Mouse (Mus musculus): Measurements from ENCODE around the gene Nptxr. TPM values are rescaled to one million over a fixed set of nuclear protein-coding genes. Genes with fewer than 3 reads are reported as not detected.

Gene Nptxr
- polyA plus RNA-seq, 2 experiments = 0.09 to 0.11 TPM

DNA sequence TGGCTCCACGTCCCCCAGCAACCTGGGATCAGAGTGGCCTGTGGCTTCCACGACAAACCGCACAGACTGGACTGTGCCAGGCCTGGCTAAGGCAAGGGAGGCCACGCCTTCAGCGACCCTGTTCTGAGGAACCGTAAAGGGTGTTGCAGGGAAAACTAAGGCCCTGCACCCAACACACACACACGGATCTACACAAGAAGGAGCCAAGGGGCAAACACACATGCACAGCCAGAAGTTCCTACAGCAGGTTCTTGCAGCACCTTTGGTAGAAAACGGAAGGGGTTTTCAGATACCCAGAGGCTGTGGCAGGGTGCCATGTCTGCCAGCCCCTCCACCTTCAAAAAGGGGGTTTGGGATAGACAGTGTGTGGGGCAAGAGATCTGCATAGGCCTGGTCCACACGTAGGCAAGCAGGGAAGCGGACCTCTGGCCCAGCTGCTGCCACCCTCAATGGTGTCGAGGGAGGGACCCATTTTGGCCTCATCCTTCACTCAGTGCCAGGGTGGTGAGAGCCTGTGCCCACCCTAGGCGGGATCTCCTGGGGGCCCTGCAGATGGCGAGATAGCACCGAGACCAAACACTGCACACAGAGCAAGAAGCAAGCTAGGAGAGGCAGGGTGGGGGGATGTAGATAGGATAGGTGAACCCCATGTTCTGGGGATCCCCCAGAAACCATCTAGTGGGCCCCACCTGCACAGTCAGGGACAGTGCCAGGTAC is 22.7 kb upstream of the Nptxr start:
- TF ChIP-seq CTCF (IDR thresholded peaks at IDR 0.05; ENCODE audit: low read depth) (no peak), EP300 (IDR thresholded peaks at IDR 0.05; ENCODE audit: low read depth) (no peak)
- no peaks in the 10 kb centered on the region for H3K9me3 ChIP-seq (ENCODE audit: control insufficient read depth, low read length)
- no peaks in the 10 kb centered on the region for H3K36me3 ChIP-seq (replicated peaks; ENCODE audit: control insufficient read depth, insufficient read depth, low read depth)
- no peak for DNase-seq (ENCODE audit: low read depth in 3 of 3, low spot score in 3 of 3)
- H3K4me2 ChIP-seq (ENCODE audit: low read depth) = no peak overlapping the region
- H3K27me3 ChIP-seq (ENCODE audit: control insufficient read depth, insufficient read depth, low read length) = no peaks in the 10 kb centered on the region
- H3K4me1 ChIP-seq (replicated peaks; ENCODE audit: control insufficient read depth in 2 of 2, insufficient read depth in 2 of 2, low read length in 1 of 2) = peaks cover 0 to 1% of the 10 kb centered on the region in 2 experiments; a peak in 2 of 4 replicates
- no peak overlapping the region for H3K4me3 ChIP-seq (ENCODE audit: insufficient read depth in 1 of 2, low read depth in 2 of 2, low read length in 2 of 2)
- H3K27ac ChIP-seq = no peak overlapping the region
- 73% methylated on average over 14 of the region's 14 CpGs for WGBS (ENCODE audit: insufficient replicate concordance)
- ATAC-seq (ENCODE audit: insufficient read depth) = no peak
- no peak overlapping the region for H3K9ac ChIP-seq (replicated peaks)

DNA sequence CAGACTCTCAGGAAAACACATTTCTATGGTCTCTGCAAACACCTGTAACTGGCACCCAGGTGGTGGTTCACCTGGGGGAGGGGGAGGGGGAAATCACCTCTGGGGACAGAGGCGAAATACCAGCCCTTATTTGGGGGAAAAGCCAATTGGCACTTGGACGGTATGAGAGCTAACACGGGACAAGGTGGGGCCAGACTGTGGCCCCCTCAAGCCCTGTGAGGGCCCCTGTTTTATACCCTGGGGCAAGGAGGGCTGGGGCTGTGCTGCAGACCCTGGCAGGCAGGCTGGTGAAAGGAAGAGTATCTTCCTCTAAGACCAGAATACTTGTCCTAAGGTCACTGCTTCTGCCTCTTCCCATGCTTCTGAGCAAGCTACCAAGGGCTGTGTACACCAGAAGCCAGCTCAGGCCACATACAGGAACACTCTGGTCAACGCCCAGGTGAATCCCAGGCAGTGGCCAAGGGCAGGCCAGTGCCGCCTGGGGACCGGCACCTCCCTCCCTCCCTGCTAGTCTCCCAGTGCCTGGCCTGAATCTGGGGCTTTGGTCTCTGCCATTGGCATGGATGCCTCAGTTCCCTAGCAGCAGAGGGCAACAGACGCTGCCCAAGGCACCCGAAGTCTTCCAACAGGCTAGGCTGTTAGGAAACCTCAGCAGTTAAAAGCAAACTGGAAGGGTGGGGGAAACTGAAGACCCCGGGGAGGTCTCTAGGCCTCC is 21.8 kb upstream of the Nptxr start:
- Histone ChIP-seq H3K9ac (replicated peaks) (no peak overlapping the region), H3K27ac (no peak overlapping the region), H3K4me3 (ENCODE audit: insufficient read depth in 1 of 2, low read depth in 2 of 2, low read length in 2 of 2) (no peak overlapping the region), H3K4me2 (ENCODE audit: low read depth) (no peak overlapping the region), H3K9me3 (ENCODE audit: control insufficient read depth, low read length) (no peaks in the 10 kb centered on the region), H3K27me3 (ENCODE audit: control insufficient read depth, insufficient read depth, low read length) (no peaks in the 10 kb centered on the region), H3K4me1 (replicated peaks; ENCODE audit: control insufficient read depth in 2 of 2, insufficient read depth in 2 of 2, low read length in 1 of 2) (peaks cover 0 to 2% of the 10 kb centered on the region in 2 experiments; a peak in 1 of 4 replicates), H3K36me3 (replicated peaks; ENCODE audit: control insufficient read depth, insufficient read depth, low read depth) (no peaks in the 10 kb centered on the region)
- TF ChIP-seq EP300 (IDR thresholded peaks at IDR 0.05; ENCODE audit: low read depth) (no peak), CTCF (IDR thresholded peaks at IDR 0.05; ENCODE audit: low read depth) (no peak)
- DNase-seq (ENCODE audit: low read depth in 3 of 3, low spot score in 3 of 3) (no peak), ATAC-seq (ENCODE audit: insufficient read depth) (no peak)
- WGBS (ENCODE audit: insufficient replicate concordance) = 70% methylated on average over 9 of the region's 9 CpGs

DNA sequence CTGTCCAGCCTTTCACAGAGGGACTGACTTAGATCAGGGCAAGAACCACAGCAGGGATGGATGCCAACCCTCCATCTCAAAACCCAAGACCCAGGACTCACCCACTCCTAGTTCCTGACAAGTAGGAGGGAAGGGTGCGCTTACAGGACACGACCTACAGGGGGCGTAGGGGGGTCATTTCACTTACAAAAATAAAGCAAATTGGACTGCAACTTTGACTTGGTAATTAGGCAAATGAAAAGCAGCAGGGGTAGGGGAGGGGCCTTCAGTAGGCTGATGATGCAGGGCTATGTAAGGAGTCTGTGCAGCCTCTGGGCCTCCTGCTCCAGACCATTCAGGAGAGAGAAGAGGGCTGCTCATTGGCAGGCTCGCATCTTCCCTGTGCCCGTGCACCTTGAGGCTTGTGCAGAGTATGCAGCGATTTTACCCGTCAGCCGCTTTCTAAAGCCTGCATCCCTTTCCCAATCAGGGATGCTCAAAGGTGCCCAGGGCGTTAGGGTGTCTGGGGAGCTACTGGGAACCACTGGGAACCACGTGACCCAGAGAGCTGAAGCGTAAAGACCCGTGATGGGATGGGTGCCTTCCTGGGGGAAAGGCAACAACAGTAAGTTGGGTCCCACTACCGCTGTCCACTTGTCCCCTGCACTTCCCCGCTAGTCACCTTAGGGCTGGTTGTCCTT is 20.7 kb upstream of the Nptxr start:
- H3K36me3 ChIP-seq (replicated peaks; ENCODE audit: control insufficient read depth, insufficient read depth, low read depth) = no peaks in the 10 kb centered on the region

DNA sequence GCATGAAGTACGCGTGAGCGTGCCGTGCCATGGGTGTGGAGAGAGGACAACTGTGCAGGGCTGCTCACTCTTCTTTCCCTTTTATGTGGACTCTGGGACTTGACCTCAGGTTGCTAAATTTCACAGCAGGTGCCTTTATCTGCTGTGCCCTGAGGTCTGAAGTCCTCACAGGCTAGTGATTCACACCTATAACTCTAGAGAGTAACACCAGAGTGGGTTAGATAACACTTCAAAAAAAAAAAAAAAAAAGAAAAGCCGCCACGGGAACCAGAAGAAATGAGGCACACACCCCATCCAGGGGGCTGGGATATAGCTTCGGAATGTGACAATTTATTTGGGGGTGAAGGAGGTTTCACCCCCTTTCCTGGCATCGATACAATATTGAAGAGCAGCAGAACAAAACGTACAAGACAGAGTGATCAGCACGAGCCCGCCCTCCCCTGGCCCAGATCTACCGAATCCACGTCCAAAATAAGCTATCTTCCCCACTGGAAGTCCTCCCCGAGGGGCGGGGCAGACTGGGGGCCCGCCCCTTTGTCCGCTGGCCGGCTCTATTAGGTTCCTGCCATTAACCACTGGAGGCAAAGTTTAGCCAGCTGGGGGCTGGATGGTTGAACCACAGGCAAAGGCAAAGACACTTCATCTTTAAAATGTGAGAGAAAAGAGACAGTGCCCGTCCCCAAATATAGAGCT is 19.2 kb upstream of the Nptxr start:
- WGBS (ENCODE audit: insufficient replicate concordance) = 53% methylated on average over 19 of the region's 19 CpGs
- DNase-seq (ENCODE audit: low read depth in 3 of 3, low spot score in 3 of 3) = no peak
- TF ChIP-seq CTCF (IDR thresholded peaks at IDR 0.05; ENCODE audit: low read depth) (no peak), EP300 (IDR thresholded peaks at IDR 0.05; ENCODE audit: low read depth) (no peak)

More for the DNA sequence above, 20.7 kb upstream of the Nptxr start:
- Histone ChIP-seq H3K9me3 (ENCODE audit: control insufficient read depth, low read length) (no peaks in the 10 kb centered on the region), H3K9ac (replicated peaks) (no peak overlapping the region), H3K4me1 (replicated peaks; ENCODE audit: control insufficient read depth in 2 of 2, insufficient read depth in 2 of 2, low read length in 1 of 2) (peaks cover 0 to 2% of the 10 kb centered on the region in 2 experiments; a peak in 1 of 4 replicates), H3K4me2 (ENCODE audit: low read depth) (no peak overlapping the region), H3K27me3 (ENCODE audit: control insufficient read depth, insufficient read depth, low read length) (no peaks in the 10 kb centered on the region), H3K4me3 (ENCODE audit: insufficient read depth in 1 of 2, low read depth in 2 of 2, low read length in 2 of 2) (no peak overlapping the region), H3K27ac (no peak overlapping the region)
- TF ChIP-seq EP300 (IDR thresholded peaks at IDR 0.05; ENCODE audit: low read depth) (no peak), CTCF (IDR thresholded peaks at IDR 0.05; ENCODE audit: low read depth) (peak; percentile 82)
- no peak for DNase-seq (ENCODE audit: low read depth in 3 of 3, low spot score in 3 of 3)
- 69% methylated on average over 14 of the region's 14 CpGs for WGBS (ENCODE audit: insufficient replicate concordance)
- no peak for ATAC-seq (ENCODE audit: insufficient read depth)

More for the DNA sequence above, 19.2 kb upstream of the Nptxr start:
- Histone ChIP-seq H3K4me2 (ENCODE audit: low read depth) (no peak overlapping the region), H3K9ac (replicated peaks) (no peak overlapping the region), H3K36me3 (replicated peaks; ENCODE audit: control insufficient read depth, insufficient read depth, low read depth) (no peaks in the 10 kb centered on the region), H3K27ac (no peak overlapping the region), H3K4me1 (replicated peaks; ENCODE audit: control insufficient read depth in 2 of 2, insufficient read depth in 2 of 2, low read length in 1 of 2) (peaks cover 0 to 2% of the 10 kb centered on the region in 2 experiments; a peak in 1 of 4 replicates), H3K27me3 (ENCODE audit: control insufficient read depth, insufficient read depth, low read length) (no peaks in the 10 kb centered on the region), H3K4me3 (ENCODE audit: insufficient read depth in 1 of 2, low read depth in 2 of 2, low read length in 2 of 2) (no peak overlapping the region), H3K9me3 (ENCODE audit: control insufficient read depth, low read length) (no peaks in the 10 kb centered on the region)
- ATAC-seq (ENCODE audit: insufficient read depth) = no peak
